Mouse (Mus musculus) midbrain, embryonic 11.5 days (tissue): Measurements from ENCODE around the gene Prdx6b. TPM values are rescaled to one million over a fixed set of nuclear protein-coding genes. Genes with fewer than 3 reads are reported as not detected.

Experiments
- polyA plus RNA-seq: library from polyadenylated mRNA; unstranded; fragments of >200 nt; fragmentation: Nextera tagmentation; extraction: Ambion mirVana; gene quantifications from 2 replicates; pipeline ENCODE4 v1.2.1, GENCODE M21; 2014

Gene Prdx6b
- polyA plus RNA-seq, 1 experiment from 2014 or later: not detected

Other genes with a start within 250 kb of the Prdx6b start
- 0.95 and 1.2 TPM in 2 replicates for gene Pde1a, start 163.0 kb upstream of the Prdx6b start, polyA plus RNA-seq
- 98.1 and 111 TPM in 2 replicates for gene Dnajc10, start 23.0 kb downstream of the Prdx6b start, polyA plus RNA-seq
- 10.6 and 11.4 TPM in 2 replicates for gene Frzb, start 155.2 kb downstream of the Prdx6b start, polyA plus RNA-seq